Mouse (Mus musculus): Measurements from ENCODE around the gene Etv1.

The Etv1 gene

GRCm38 (mm10) chr12:38779186-38779777 is at the start of gene Etv1:
Etv1 (plus strand) TSS chr12:38779380.
- in situ Hi-C loops (cut with MboI, MseI): no loop called here

DNA sequence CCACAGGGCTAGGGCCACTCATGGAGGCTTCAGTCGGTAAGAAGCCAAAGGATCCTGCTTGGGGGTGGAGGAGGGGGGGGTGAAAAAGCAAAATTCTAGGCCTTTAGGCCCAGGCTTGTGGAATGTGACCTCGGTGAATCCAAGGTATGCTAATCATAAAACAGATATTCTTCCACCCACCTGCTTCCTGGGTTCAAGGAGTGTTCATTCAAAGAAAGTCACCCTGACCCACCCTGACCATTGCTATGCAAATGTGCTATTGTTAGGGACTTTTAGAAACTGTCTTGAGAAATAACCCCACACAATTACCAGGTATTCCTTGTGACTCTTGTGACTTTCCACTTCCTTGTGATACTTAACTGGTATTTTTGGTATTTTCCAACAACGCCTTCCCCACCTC is 49.5 kb upstream of the Etv1 start:
- in situ Hi-C loops (cut with MboI, MseI): no loop called here

DNA sequence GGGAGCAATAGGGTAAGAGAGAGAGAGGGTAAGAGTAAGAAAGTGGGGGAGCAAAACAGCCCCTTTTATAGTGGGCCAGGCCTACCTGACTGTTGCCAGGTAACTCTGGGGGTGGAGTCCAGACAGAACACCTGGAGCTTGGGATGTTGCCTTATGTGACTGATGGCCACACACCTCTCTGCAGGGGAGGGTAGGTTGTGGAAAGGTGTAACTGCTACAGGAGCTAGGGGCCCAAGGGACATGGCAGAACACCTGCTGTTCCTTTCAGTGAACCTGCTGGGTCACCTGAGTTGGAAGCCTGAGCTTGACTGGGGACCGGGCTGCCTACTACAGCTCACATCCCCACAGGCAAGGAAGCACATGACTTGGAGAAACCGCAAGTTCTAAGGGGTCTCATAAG is 48.4 kb upstream of the Etv1 start:
- in situ Hi-C loops (cut with MboI, MseI): no loop called here

DNA sequence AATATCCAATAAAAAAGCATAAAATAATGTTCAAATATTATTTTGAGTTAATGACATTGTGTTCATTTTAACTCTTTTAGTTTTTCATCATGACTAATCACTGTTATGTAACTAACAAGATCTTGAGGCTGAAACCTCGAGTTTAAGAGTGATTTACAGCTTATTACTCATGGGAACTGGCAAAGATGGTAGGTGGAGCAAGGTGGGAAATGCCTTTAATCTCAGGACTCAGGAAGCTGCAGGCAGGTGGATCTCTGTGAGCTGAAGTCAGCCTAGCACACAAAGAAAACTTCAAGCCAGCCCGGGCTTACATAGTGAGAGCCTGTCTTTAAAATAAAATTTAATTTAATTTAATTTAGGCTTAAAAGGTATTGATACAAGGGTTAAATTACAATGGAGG is 19.9 kb upstream of the Etv1 start:
- in situ Hi-C loops (cut with MboI, MseI): no loop called here

DNA sequence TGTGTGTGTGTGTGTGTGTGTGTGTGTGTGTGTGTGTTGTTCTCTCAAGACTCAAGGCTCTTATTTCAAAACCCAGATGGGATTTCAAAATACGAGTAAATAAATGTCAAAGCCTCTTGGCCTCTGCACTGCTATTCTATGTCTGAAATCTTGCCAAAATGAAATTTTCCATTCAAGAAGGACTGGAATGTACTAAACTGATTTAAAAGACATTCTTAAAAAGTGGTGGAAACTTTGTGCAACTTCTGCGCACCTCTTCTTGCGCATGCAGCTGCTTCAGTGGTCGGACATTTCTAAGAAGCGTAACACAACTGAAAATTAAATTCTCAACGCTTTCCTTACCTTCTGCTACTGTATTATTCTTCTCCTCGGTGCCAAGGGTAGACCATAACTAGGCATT is 1.9 kb upstream of the Etv1 start:
- in situ Hi-C loops (cut with MboI, MseI): no loop called here

DNA sequence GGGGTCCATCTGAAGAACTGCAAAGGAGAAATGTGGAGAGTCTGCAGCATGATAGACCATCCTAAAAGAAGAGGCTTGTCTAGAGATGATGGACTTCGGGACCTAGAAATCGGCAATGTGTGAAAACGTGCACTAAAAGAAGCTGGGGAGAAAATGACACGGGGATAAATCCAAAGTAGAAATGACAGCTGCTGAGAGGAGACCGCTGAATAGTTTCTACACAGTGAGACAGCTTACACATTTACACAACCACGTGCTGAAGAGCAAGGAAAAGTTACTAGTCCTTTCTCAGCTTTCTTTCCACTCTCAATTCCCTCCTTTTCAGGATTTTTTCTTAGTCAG is 1.3 kb upstream of the Etv1 start:
- in situ Hi-C loops (cut with MboI, MseI): no loop called here

DNA sequence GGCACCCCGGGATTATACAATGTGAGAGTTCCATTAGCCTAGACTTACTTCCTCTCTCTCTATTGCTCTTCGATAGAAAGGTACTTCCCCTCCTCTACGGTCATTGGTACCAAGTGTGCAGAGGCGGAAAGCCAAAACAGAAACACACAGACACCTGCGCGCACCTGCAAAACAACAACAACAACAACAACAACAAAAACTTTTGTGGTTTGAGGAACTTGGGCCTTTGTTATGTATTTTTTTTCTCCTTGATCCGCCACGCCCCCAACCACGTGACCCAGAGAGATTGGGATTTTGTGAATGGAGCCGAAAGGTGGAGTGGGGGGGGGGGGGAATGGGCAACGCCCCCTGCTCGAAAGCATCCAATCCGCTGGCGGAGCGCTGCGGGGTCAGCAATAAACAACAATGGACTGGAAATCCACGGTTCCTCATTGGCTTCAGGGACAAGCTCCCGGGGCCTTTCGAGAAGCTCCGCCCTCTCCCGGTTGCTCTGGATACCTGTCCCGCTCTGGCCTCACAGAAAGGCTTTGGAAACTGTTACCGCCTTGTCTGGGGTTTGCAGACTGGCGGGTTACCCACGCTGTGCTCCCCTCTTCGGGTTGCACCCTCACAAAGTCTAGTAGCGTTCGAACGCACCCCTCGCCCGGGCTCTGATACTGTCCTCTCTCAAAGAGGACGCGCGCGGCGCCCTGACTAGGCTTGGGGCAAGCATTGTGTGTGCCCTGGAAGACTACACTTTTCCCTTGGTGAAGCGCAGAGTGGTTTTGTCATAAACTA is 693 bp upstream of the Etv1 start:
- in situ Hi-C loops (cut with MboI, MseI): no loop called here

GRCm38 (mm10) chr12:38780006-38780954 is 1.1 kb downstream of the Etv1 start:
- in situ Hi-C loops (cut with MboI, MseI): no loop called here

- in situ Hi-C loops (cut with MboI, MseI): no loop called here
Measured at GRCm38 (mm10) chr12:38780955-38781304, 1.8 kb downstream of the Etv1 start.

- in situ Hi-C loops (cut with MboI, MseI): no loop called here
Measured at GRCm38 (mm10) chr12:38781686-38782085, 2.5 kb downstream of the Etv1 start.

DNA sequence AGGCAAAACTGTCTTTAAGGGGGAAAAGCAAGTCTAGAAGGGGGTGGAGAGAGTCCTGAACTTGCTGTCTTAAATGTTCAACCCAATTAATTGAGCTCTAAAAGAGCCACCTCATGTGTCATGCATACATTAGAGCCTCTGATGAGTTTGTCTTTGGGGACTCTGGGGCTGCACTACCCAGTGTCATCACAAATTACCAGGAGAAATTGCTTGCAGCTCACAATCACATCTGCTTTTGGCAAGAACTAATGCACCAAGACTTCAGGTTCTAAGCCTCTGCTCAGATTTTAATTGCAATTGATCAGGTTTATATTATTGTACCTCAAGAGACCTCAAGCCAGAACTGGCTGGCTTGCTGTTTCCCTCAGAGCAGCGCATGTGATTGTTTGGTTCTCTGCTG is 4.1 kb downstream of the Etv1 start:
- in situ Hi-C loops (cut with MboI, MseI): no loop called here

- in situ Hi-C loops (cut with MboI, MseI): no loop called here
Measured at GRCm38 (mm10) chr12:38784221-38784620, 5.0 kb downstream of the Etv1 start.

DNA sequence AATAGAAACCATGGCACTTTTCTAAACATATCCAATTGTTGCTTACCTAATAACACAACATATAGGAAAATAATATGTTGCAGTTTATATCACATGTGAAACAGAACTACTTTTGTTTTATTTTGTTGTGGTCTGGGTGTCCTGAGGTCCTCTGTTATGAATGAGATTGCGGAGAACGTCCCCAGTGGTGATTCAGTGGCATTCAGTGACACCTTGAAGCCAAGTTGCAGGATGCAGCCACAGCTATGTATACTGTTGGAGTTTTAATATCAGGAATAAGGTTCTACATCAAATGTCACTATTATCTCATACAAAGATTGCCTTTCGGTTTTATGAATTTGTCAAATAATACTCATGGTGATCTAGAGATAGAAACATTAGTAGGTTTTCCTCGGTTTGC is 7.4 kb downstream of the Etv1 start:
- in situ Hi-C loops (cut with MboI, MseI): no loop called here

DNA sequence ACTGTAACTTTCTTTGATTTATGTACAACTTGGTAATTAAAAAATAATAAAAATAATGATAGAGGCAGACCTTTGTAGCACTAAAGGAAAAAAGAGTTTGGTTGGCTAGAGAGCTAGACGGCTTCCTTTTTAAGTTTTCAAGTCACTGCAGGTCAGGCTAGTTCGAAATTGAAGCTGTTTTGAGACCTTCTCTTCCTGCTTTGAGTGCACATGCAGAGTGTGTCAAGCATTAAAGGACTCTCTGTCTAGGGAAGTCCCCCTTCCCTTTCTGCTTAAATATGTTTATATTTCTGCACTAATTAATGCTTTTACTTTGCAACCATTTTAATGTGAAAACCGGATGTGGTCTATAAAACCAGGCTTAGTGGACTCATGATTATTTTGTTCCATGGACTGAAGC is 8.5 kb downstream of the Etv1 start:
- in situ Hi-C loops (cut with MboI, MseI): no loop called here

DNA sequence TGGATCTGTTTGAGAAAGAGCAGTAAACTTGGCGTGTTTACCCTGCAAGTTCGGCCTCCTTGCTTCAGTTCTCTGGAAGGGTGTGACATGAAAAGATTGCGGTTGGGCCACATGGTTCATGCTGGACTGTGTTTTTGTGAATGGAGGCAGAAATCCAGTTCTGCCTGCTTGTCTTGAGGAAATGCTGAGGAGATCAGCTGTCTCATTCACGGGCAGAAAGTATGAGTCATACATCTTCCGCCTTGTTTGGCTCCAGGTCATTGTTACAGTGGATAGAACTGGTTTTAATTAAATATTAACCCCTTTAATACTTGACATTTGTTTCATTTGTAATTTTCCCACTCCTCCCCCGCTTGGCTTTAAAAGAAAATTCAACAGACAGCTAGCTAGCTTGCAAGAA is 9.4 kb downstream of the Etv1 start:
- in situ Hi-C loops (cut with MboI, MseI): no loop called here

DNA sequence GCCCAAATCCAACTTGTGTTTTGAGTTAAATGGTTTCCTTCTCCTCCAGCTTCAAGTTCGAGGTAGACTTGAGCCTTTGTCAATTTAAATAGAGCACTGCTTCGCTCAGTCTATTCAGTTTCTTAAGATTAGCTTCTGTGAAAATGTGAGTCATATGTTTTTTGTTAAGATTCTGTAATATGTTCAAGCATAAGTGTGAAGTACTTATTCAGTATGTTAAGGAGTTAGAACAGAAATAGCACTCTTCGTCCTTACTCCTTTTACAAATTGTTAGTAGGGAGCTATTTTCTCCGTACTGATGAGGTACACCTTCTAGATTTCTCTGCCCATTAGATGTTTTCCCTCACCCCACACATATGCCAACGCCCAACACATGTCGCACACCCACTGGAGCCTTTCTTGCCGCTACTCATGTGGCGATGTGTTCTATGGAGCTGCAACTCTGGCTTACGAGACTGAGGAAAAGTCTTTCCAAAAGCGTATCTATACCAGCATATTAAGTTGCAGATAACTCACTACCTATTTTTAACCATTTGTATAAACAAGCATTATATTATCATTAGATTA is 10.7 kb downstream of the Etv1 start:
- in situ Hi-C loops (cut with MboI, MseI): no loop called here

GRCm38 (mm10) chr12:38793076-38793475 is 13.9 kb downstream of the Etv1 start:
- in situ Hi-C loops (cut with MboI, MseI): no loop called here

- in situ Hi-C loops (cut with MboI, MseI): no loop called here
Measured at GRCm38 (mm10) chr12:38793697-38794096, 14.5 kb downstream of the Etv1 start.

- in situ Hi-C loops (cut with MboI, MseI): no loop called here
Measured at GRCm38 (mm10) chr12:38807031-38807430, 27.9 kb downstream of the Etv1 start.

- in situ Hi-C loops (cut with MboI, MseI): no loop called here
Measured at GRCm38 (mm10) chr12:38812392-38812791, 33.2 kb downstream of the Etv1 start.

GRCm38 (mm10) chr12:38814010-38814786 is 35.0 kb downstream of the Etv1 start:
- in situ Hi-C loops (cut with MboI, MseI): no loop called here

GRCm38 (mm10) chr12:38816235-38816634 is 37.1 kb downstream of the Etv1 start:
- in situ Hi-C loops (cut with MboI, MseI): no loop called here
